Mouse (Mus musculus) bone marrow, adult 2 months (tissue): ENCODE results near the gene Angptl4.

Experiments
- CTCF ChIP-seq: fragments of 200-500 bp; IDR thresholded peaks from 2 replicates; pipeline ENCODE4 v1.5.1; 2011; ENCODE audit warnings: low read length, control low read depth; ENCODE audit not compliant: control insufficient read depth, insufficient read depth
- POLR2A ChIP-seq: fragments of 200-500 bp; IDR thresholded peaks from 2 replicates; pipeline ENCODE4 v1.6.1; 2011; ENCODE audit warnings: low read depth, mild to moderate bottlenecking, control low read depth, low read length, borderline replicate concordance; ENCODE audit not compliant: control insufficient read depth

- TF ChIP-seq CTCF = no peak
- TF ChIP-seq POLR2A = no peak
These were observed 20.6 kb upstream of the Angptl4 start for GRCm38 (mm10) chr17:33802221-33802620.
